Mouse (Mus musculus) CH12F3 (cell line): ENCODE results near the gene Slc17a5.

Experiments
- in situ Hi-C: fragments of 300-500 bp; cut with MboI; formaldehyde crosslinking; loops from 2 replicates; pipeline ENCODE4 v1.14.3; 2020; ENCODE audit warnings: low sequenced_read_pairs

Slc17a5 gene

DNA sequence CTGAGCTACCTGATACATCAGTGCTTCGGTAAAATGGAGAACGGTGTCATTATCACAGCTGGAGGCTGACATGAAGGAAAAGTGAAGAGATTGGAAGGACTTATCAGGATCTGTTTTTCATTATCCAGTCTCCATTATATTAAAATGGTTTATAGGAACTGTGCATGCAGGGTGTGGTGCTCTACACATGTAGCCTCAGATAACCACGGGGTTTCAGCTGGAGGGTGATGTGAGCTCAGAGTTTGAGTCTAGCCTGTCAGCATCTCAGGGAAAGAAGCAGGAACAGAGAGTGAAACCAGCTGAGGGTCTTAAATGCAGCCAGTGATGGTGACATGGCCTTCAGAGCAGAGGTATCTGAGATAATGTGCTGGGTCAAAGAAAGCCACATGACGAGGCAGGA is 28.4 kb downstream of the Slc17a5 start:
- in situ Hi-C loops: no loop called here

DNA sequence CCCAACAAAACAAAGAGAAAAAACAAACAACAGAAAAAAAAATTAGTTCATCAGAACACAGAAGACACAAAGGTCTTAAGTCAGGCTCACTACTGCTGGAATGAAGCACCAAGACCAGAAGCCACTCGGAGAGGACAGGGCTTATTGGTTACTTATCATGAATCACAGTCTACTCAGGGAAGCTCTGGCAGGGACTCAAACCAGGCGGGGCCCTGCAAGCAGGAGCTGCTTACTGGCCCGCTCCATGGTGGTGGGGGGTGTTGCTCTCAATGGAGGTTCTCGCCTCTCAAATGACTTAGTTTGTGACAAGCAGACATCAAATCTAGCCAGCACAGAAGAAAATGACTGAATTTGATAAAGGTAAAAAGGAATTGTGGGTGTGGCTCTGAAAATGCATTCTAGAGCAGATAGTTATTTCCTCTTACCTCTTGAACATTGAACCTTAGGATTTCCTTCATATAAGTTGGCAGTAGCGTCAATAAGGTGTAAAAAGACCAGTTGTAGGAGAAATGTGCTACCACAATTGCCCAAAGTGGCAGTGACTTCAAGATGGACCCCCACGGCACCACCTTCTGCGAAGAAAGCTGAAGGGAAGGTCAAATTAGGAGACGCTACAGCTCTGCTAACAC is 29.1 kb downstream of the Slc17a5 start:
- in situ Hi-C loops: no loop called here

DNA sequence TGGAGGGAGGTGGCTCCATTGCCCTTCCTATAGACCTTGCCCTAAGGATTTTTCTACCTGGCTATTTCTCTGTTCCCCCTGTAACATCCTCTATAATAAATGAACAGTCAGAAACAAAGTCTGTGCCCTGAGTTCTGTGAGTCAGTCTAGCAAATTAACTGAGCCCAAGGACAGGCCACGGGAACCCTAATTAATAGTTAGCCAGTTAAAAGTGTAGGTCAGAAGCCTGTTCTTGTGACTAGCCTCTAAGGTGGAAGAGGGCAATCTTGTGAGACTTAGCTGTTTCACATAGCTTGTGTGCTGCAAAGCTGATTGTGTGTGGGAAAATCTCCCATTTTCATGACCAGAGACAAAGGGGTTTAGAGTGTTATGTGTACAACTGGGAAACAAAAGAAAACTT is 30.8 kb downstream of the Slc17a5 start:
- in situ Hi-C loops: no loop called here

DNA sequence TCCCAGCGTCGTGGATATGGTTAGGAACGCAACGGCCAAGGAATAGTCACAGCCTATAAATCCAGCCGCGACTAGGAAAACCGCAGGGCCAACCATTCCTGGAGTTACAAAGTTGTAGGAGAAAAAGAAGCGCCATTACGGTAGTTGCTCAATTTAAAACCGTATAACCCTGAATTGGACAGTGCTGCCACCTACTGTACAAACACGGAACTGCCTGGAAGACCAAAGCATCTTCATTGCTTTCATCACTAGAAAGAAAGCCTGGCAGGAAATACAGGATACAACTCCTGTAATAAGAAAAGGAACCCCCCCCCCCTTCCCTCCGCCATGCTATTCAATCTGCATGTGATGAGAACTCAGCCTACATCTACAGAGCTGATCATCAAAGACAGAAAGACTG is 34.9 kb downstream of the Slc17a5 start:
- in situ Hi-C loops: no loop called here

DNA sequence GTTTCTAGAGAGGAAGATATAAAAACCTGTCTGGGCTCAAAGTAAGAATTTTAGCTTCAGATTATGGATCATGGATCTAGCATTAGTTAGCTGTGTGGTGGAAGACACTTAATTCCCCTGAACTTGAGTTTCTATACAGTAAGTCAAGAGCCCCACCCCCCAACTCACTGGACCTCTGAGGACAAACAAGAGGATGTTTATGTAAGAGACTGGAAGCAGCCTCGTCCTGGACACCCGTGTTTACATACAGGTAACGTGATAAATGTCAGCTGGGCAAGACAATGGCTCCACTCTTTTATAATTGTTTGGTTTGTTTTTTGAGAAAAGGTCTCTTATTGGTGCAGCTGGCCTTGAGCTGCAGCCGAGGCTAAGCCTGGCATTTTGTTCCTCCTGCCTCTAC is 36.1 kb downstream of the Slc17a5 start:
- in situ Hi-C loops: no loop called here

DNA sequence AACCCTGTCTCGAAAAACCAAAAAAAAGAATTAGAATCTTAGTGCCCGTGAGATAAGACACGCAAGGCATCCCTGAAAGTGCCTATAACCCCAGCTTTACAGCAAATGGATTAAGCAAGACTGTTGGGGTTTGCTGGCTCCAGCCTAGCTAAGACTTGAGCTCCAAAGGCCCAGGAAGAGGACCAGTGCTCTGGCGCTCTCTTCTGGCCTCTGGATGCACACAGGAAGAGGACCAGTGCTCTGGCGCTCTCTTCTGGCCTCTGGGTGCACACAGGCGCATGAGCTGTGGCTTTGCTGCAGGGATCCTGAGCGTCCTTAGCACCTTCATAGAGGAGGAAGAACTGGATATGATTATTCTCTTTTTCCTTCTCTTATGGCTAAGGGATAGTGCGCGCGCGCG is 40.1 kb downstream of the Slc17a5 start:
- in situ Hi-C loops: no loop called here

DNA sequence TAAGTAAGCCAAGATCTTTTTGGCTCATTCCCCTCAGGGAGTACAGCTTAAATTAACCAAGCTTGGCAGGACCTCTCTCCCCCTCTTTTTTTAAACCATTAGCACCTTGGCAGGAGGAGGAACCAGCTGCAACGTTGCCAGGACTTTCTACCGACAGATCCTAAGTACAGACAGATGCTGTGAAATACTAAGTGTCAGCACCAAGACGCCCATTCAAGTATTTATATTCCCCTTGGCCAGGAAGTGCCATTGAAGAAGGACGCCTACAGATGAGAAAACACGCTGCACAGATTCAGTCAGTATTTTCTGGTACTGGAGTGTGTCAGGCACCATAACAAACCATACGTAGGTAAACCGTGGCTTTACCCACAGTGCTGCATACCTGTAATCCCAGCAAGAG is 40.9 kb downstream of the Slc17a5 start:
- in situ Hi-C loops: no loop called here

DNA sequence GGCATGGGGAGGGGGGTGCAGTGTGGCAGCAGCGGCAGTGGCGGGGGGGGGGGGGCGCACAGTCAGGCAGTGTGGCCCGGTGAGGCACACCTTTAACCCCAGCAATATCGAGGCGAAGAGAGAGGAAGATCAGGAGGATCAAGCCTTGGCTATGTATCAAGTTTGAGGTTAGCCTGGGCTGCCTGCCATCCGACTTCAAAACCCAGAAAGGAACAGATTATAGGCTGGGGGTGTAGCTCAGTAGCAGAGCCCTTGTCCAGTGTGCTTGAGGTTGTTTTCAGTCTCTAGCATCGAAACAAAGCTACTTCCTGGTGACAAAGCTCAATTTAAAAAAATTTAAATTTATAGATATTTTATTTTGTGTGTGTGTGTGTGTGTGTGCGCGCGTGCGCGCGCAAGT is 46.1 kb downstream of the Slc17a5 start:
- in situ Hi-C loops: no loop called here

DNA sequence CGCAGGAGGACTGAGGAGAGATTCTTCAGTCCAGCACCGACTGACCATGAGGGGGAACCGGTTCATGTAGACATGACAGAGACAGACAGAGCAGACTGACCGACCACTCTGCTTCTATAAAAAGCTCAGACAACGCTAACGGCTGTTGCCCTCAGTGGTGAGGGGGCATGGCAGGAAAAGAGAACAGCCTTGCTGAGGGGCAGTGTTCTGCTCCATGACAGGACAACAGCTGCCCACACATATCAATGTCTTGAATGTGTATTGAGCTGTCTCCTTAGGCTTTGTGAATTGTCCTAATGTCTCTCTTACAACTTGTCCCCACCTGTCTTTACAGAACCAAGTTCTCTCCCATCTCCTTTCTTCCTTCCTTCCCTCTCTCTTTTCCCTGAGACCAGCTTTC is 49.4 kb downstream of the Slc17a5 start:
- in situ Hi-C loops: no loop called here

DNA sequence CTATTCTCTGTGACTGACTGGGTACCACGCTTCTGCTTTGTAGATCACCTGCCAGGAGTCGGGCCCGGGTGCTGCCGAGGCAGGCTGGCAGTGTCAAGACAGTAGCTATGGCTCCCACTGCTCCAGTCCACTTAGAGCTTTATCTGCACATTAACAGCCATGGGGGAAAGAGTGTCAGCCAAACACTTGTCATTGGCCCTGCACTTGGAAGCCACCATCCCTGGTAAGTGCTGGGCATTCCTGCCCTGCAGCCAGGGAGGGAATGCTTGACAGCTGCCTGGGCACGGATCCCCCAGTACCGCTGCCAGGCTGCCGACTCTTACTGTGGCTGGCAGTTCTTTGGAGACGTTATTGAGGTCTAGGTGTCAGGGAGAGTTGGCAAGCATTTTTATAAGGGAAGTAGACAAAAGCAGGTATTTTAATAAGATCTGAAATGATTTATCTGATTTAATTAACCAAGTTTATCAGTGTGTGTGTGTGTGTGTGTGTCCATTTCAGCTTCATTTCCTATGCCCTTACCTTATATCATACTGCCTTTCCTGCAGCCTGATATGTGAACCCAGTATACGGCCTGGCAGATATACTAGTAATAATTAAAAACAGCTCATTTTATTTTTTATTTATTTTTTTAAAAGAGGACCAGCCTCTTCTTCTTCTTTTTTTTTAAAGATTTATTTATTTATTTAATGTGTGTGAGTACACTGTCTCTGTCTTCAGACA is 50.5 kb downstream of the Slc17a5 start:
- in situ Hi-C loops: no loop called here

DNA sequence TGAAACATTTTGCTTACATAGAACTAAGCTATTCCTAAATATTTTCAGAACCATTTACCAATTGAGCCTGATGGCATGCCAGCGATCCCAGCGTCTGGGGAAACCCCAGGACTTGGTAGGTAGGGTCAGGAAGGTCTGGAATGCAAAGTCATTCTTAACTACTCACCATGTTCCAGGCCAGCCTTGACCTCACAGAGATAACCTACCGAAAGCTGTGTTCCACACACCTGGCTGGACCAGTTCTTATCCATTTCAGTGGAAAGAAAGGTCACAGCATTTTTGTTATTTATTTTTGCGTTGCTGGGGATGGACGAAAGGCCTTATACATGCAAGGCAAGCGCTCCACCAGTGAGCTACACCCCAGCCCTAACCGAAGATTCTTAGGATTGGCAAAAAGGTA is 53.2 kb downstream of the Slc17a5 start:
- in situ Hi-C loops: no loop called here

DNA sequence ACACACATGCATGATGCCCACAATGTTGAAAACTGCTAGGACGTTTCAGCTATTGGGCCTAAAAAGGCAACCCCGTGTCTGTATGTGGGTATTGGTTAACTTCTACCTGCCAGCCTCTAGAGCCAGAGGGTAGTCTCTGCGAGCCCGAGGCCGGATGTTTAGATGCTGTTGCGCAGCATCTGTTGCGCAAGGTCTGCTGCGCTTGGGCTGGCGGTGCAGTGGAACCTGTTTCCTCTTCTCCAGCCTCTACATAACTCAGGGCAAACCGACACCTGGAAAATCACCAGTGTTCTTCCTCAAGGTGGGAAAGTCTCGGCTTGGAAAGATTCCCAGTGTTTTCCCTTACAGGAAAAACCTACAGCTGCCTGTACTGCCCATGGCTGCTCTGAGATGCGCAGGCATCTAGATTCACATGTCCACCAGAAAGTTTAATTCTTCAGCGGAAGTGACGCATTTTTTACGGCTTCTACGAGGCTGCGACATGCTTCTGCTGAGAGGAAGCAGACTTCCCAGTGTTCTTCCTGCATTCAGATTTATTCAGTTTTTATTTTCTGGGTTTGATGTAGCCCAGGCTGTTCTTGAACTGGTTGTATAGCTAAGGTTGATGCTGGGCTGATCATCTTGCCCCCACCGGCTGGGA is 54.4 kb downstream of the Slc17a5 start:
- in situ Hi-C loops: no loop called here

DNA sequence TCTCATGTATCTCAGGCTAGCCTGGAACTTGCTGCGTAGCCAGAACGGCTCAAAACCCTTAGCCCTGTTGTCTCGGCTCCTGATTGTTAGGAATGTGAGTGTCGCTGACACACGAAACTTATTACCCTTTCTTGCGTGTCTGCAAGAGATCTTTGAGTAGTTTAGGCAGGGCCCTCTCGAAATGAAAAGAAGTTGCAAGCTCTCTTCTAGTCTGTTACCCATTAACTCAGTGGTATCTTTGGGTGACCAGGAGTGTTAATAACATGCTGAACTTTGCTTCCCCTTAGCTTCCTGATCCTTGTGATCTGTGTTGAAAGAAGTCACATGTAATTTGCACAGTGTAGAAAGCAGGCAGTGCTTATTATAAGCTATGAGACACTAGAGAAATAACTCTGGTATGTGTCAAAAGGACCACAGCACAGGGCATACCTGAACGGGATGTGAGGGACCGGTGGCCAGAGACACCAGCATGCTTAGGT is 55.5 kb downstream of the Slc17a5 start:
- in situ Hi-C loops: no loop called here

DNA sequence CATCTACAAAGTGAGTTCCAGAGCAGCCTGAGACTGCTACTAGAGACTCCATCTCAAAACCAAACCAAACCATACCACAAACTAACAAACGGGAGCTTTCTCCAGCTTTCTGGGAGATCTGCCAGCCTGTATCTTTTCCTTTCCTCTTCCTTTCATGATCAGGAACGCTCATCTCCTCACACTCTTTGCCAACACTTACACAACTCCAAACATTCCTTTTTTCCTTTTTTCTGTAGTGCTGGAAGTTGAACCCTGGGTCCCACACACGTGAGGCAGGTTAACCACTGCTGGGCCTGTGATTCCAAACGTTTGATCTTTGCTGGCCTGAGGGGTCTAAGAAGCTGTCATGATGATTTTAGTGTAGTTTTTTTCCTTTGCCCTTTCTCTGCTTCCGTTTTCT is 56.0 kb downstream of the Slc17a5 start:
- in situ Hi-C loops: no loop called here

DNA sequence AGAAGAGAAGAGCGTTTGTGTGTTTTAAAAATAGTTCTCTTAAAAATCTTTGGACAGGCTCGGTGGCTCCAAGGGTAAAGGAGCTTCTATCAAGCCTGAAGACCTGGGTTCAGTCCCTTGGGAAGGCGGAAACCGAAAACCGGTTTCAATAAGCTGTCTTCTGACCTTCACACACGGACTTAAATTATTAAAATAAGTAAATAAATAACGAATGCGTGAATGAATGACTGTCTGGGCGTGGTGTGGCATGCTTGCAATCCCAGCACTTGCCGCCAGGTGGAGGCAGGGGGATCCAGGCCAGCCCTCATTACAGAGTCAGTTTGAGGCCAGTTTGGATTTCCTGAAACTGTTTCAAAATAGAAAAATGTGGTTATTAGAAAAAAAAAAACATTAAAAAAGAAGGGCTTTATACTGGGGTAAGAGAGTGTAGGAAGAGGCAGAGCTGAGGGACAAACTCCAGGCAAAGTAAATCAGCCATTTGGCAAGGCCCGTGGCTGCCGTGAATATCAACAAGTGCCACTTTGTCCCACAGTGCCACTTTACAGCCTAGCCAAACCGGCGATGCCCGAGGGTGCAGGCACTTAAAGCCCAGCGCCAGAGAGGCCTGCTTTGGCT is 60.0 kb downstream of the Slc17a5 start:
- in situ Hi-C loops: no loop called here

DNA sequence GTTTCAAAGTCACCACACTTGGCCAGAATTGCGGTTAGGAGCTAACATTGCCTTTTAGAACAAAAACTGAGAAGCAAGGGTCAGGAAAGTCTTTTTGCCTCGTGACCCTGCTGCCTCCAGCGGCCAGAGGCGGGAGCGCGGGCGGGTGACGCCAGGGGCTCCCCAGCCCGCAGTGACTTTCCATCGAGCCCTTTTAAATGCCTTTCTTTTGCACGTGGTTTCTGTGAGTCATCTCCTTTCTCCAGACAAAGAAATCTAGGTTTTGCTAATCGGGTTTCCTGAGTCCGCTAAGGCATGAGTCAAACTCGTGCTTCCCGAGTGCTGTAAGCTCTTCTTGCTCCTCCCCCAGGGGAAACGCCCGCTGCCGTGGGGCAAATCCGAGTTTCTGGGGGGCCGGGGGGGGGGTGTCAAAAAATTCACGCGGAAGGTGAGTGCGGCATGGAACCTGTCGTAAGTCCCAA is 60.5 kb downstream of the Slc17a5 start:
- in situ Hi-C loops: no loop called here

DNA sequence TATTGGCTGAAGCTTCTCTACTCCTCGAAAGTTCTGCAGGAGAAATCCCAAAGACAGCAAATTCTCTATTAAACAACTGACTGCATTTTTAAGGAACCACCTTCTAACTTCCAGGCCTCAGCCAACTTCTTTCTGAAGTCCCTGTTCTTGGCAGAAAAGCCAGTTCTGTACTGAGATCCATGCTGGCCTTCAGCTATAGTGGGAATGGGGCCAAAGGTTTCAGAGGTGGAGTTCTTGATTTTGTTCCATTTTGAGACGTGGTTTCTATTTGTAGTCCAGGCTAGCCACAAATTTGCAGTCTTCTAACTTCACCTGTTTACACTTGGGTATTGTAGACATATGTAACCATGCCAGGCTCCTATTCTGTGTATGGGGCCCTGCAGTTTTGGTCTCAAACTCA is 61.6 kb downstream of the Slc17a5 start:
- in situ Hi-C loops: no loop called here

DNA sequence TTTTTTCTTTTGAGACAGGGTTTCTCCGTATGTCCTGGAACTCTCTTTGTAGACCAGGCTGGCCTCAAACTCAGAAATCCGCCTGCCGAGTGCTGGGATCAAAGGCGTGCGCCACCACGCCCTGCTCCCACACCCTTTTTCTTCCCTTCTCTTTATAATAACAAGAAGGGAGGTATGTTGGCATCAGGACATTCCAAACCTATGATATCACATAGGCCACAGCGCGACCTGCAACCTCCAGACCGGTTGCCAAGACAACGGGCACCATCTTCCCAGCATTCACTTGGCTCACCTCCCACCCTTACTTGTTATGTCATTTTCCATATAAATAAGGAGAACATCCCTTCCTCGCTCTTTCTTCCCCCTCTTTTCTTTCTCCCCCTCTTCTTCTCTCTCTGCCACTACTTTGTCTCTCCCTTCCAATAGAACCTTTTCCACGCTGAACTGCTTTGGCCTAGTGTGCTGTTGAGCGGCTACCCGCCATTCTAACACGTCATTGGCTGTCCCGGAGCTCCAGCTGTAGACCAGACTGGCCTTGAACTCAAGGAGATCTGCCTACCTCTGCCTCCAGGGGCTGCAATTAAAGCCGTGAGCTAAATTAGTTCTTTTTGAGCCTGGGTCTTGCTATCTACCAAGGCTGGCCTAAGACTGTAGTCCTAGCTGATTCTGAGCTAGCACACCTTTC is 62.2 kb downstream of the Slc17a5 start:
- in situ Hi-C loops: no loop called here

DNA sequence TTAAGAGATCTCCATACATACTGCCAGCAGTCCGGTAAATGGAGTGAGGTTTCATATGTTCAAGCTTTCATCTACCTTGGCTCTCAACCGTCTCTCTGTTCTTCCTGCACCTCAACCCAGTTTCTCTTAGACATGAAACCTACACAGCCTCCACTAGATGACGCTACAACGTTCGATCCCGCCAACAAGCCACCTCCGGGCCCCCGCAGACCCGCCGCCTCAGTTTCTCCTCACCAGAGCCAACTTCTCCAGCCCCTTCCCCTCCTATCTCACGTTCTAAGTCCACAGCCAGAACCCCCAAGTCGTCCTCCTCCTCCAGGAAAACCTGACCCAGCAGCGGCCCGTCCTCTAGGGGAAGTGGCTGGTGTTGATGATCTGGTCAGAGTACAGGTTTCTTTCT is 66.2 kb downstream of the Slc17a5 start:
- in situ Hi-C loops: no loop called here

DNA sequence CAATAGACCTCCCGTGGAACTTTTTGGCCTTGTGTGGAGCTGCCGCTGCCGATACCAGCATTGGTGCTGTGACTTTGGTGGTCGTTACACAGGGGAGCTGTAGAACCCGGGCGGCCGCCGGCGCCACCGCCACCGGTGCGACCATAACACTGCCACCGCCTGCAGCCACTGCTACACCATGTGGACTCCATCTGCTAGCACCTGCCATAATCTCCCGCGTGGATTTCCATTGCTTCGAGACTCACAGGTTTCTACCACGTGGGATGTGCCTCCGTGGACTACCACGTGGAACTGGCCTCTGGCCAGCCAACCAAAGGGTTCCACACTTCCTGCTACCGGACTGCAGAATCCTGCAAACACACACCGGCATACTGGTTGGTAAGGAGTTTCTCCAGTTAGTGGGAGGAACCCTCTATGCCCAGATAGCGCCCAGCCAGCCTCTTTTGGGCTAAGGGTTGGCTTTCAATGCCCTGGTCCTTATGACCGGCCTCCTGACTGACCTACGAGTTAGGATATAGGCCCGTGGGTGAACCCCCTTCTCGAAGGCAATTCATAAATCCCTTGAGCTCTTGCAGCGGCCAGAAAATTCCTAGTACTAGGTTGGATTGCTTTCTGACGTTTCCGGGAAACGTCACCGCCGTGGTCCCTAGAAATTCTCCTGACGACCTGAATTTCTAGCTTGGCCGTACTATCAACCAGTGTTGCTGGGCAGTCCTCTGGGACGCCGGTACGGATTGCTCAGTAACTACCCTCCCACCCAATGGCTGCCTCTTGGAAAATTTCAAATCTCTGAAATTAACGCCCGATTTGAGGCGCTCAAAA is 66.8 kb downstream of the Slc17a5 start:
- in situ Hi-C loops: no loop called here
